Mouse (Mus musculus): ENCODE measurements around the gene Nde1. TPM values are rescaled to one million over a fixed set of nuclear protein-coding genes. Genes with fewer than 3 reads are reported as not detected.
A peak's percentile ranks its signal among the peaks of the same experiment; 100 is the strongest.

The Nde1 gene
- polyA plus RNA-seq (2016; fragmentation: Nextera tagmentation; extraction: Ambion mirVana), result 137 and 142 TPM in 2 replicates

DNA sequence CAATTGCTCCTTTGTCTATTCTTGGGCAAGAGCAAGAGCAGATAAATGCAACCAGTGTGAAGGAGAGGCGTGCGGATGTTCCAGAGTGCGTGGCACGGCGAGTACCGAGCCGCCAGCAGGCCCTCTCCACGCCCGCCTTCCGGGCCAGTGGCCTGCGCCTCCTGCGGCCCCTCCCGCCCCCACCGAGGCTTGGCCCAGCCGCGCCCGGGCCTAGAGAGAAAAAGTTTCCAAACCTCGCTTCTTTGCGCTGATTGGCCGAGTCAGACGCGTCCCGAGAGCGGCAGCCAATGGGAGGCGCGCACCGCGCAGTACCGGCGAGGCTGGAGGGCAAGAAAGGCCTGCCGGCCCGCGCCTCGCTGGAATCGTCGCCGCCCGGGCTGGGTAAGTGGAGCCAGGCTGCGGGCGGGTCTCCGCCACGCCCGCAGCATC is at the start of gene Nde1, which contains the start of gene Marf1:
Gene Nde1, plus strand, starts transcription at position 288 of the 429 bp plus-strand sequence.
Gene Marf1, minus strand, starts transcription at position 364 of the 429 bp plus-strand sequence.
- Histone ChIP-seq H3K4me1 (peaks cover 26% of the 10 kb centered on the region), H3K9me3 (no peaks in the 10 kb centered on the region), H3K36me3 (no peaks in the 10 kb centered on the region), H3K27ac (replicated peaks) (peak within 1 kb of the TSS; percentile 78), H3K27me3 (no peaks in the 10 kb centered on the region), H3K4me2 (replicated peaks) (peak within 1 kb of the TSS; percentile 77), H3K9ac (replicated peaks) (peak within 1 kb of the TSS; percentile 84), H3K4me3 (peak within 1 kb of the TSS; percentile 77)
- under 1% methylated on average over 43 of the region's 43 CpGs for WGBS
- peak; percentile 90 for ATAC-seq (ENCODE audit: low FRiP score, low read depth)

DNA sequence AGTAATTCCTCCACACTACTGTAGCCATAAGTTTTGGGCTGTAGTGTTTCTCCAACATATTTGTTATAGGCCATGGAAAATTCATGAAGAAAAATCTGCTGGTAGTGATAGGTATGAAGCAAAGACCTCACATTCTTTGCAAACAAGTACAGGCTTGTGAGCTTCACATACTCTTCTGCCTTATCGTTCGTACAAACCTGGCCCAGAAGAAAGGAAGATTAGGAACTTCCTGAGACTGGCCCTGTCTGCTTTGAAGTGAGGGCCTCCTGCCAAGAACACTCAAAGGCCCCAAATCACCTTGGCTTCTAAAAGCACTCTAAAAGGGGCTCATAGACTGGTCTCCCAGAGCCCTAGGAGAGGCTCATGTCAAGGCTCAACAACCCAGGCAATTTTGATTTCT is 45.8 kb upstream of the Nde1 start:
- no peak overlapping the region for H3K27ac ChIP-seq (replicated peaks)
- H3K36me3 ChIP-seq, result peaks cover 74% of the 10 kb centered on the region
- 94% methylated on average over 2 of the region's 2 CpGs for WGBS
- no peaks in the 10 kb centered on the region for H3K4me1 ChIP-seq
- H3K27me3 ChIP-seq, result no peaks in the 10 kb centered on the region
- H3K4me2 ChIP-seq (replicated peaks), result no peak overlapping the region
- no peak for ATAC-seq (ENCODE audit: low FRiP score, low read depth)
- no peaks in the 10 kb centered on the region for H3K9me3 ChIP-seq
- no peak overlapping the region for H3K9ac ChIP-seq (replicated peaks)
- H3K4me3 ChIP-seq, result no peak overlapping the region

DNA sequence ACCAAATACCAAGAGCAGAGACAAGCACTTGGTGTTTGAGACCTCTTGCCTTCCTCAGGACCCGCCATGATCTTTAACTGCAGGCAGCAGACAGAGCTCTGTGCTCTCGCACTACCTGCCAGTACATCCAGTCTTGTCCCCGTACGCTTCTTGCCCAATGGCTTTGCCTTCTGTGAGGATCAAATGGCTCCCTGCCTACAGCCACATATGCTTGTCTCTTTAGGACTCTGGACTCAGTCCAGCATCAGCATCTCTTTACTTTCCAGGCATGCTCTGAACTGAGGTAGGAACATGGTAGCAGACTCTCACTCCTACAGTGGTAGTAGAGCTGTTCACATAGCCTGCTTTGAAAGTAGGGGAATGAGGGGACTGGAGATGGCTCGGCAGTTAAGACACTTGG is 42.1 kb upstream of the Nde1 start:
- Histone ChIP-seq H3K4me2 (replicated peaks) (no peak overlapping the region), H3K27me3 (no peaks in the 10 kb centered on the region), H3K9ac (replicated peaks) (no peak overlapping the region), H3K36me3 (peaks cover 82% of the 10 kb centered on the region), H3K9me3 (no peaks in the 10 kb centered on the region), H3K4me3 (no peak overlapping the region), H3K27ac (replicated peaks) (no peak overlapping the region), H3K4me1 (no peaks in the 10 kb centered on the region)
- 96% methylated on average over 5 of the region's 5 CpGs for WGBS
- no peak for ATAC-seq (ENCODE audit: low FRiP score, low read depth)

DNA sequence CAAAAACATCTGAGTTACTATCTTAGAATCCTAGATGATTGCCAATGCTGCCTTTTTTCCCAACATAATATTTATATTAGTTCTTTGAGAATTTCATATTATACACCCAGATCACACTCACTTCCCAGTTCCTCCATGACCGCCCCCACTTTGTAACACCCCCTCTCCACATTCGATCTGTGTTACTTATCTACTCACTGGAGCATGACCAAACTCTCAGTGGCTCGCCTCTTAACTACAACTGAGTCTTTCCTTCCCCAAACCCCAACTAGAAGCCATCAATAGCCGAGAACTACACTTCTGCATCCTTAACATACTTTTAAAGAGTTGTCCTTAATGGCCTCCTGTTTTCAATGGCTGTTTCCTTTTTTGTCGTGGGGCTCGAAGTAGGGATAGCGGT is 41.5 kb upstream of the Nde1 start:
- no peak for ATAC-seq (ENCODE audit: low FRiP score, low read depth)
- Histone ChIP-seq H3K36me3 (peaks cover 77% of the 10 kb centered on the region), H3K9ac (replicated peaks) (no peak overlapping the region), H3K27me3 (no peaks in the 10 kb centered on the region), H3K4me2 (replicated peaks) (no peak overlapping the region), H3K4me3 (no peak overlapping the region), H3K4me1 (no peaks in the 10 kb centered on the region), H3K9me3 (no peaks in the 10 kb centered on the region), H3K27ac (replicated peaks) (no peak overlapping the region)
- 96% methylated on average over 7 of the region's 7 CpGs for WGBS

DNA sequence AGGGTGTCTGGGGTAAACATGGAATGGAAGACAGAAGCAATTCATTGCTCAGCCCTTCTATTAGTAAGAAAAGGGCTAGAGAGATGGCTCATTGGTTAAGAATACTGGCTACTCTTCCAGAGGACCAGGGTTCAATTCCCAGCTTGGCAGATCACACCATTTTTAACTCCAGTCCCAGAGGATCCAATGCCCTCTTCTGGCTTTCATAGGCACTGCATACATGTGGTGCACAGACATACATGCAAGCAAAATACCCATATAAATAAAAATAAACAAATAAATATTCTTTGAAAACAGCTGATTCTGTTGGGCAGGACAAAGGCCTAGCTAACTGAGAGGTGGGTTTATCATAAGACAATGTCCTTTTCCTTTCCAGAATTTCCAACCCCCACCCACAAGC is 40.5 kb upstream of the Nde1 start:
- ATAC-seq (ENCODE audit: low FRiP score, low read depth), result no peak
- Histone ChIP-seq H3K4me2 (replicated peaks) (no peak overlapping the region), H3K4me1 (no peaks in the 10 kb centered on the region), H3K27ac (replicated peaks) (no peak overlapping the region), H3K36me3 (peaks cover 67% of the 10 kb centered on the region), H3K4me3 (no peak overlapping the region), H3K27me3 (no peaks in the 10 kb centered on the region), H3K9ac (replicated peaks) (no peak overlapping the region), H3K9me3 (no peaks in the 10 kb centered on the region)

DNA sequence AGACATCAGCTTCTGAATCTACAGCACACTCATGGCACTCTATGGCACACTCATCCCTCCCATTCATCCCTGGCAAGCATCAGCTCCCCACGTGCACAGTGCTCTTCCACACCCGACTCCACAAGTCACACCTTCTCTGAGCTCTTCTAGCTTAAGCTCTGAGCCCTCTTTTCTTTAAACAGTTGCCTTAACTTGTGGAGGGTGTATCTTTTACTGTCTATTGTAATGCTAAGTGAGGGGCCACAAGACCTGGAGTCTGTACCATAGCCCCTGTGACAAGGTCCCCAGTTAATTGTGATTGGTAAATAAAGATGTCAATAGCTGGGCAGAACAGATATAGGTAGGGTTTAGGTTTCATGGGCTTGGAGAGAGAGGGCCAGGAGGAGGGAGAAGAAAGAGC is 39.2 kb upstream of the Nde1 start:
- Histone ChIP-seq H3K4me3 (no peak overlapping the region), H3K9ac (replicated peaks) (no peak overlapping the region), H3K36me3 (peaks cover 79% of the 10 kb centered on the region), H3K27me3 (no peaks in the 10 kb centered on the region), H3K27ac (replicated peaks) (no peak overlapping the region), H3K9me3 (no peaks in the 10 kb centered on the region), H3K4me1 (no peaks in the 10 kb centered on the region), H3K4me2 (replicated peaks) (no peak overlapping the region)
- 79% methylated on average over 2 of the region's 2 CpGs for WGBS
- no peak for ATAC-seq (ENCODE audit: low FRiP score, low read depth)

DNA sequence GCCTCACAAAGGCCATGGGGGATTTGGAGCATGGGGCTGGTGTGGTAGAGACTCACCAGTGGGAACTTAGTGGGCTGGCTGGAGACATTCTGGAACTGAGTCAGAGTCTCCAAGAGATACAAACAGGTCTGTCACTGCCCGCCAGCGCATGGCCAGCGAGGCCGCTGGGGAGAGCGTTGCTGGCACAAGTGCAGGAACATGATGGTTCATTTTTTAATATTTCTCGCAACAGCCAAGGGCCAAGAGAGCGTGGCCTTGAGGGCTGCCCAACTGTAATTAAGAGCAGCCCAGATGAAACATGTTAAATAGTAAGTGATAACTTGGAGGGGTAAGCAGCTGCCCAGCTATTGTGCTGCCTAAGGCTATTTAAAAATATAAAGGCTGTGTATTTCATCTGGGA is 38.4 kb upstream of the Nde1 start:
- Histone ChIP-seq H3K4me1 (no peaks in the 10 kb centered on the region), H3K4me2 (replicated peaks) (no peak overlapping the region), H3K36me3 (peaks cover 84% of the 10 kb centered on the region), H3K4me3 (no peak overlapping the region), H3K27ac (replicated peaks) (no peak overlapping the region), H3K27me3 (no peaks in the 10 kb centered on the region), H3K9me3 (no peaks in the 10 kb centered on the region), H3K9ac (replicated peaks) (no peak overlapping the region)
- 97% methylated on average over 7 of the region's 7 CpGs for WGBS
- no peak for ATAC-seq (ENCODE audit: low FRiP score, low read depth)

DNA sequence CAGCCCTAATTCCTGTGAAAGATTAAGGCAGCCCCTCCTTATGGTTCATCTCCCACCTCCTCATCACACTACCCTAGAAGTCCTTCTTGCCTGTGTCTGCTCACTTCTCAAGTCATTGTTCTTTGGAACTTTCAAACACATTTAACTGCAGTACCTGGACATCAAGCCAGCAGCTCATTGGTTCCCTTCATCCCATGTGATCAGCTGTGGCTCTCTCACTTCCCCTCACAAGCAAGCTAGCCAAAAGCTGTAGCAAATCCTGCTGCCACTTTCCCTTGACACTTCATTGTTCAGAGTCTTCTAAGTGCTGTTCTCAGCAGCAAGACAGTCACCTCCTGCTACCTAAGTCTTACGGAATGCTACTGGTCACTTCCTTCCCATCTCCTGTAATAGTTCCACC is 37.8 kb upstream of the Nde1 start:
- no peaks in the 10 kb centered on the region for H3K27me3 ChIP-seq
- peaks cover 85% of the 10 kb centered on the region for H3K36me3 ChIP-seq
- H3K9ac ChIP-seq (replicated peaks), result no peak overlapping the region
- H3K4me2 ChIP-seq (replicated peaks), result no peak overlapping the region
- H3K9me3 ChIP-seq, result no peaks in the 10 kb centered on the region
- WGBS, result 100% methylated on average over 1 of the region's 1 CpGs
- H3K4me1 ChIP-seq, result no peaks in the 10 kb centered on the region
- ATAC-seq (ENCODE audit: low FRiP score, low read depth), result no peak
- no peak overlapping the region for H3K4me3 ChIP-seq
- H3K27ac ChIP-seq (replicated peaks), result no peak overlapping the region

DNA sequence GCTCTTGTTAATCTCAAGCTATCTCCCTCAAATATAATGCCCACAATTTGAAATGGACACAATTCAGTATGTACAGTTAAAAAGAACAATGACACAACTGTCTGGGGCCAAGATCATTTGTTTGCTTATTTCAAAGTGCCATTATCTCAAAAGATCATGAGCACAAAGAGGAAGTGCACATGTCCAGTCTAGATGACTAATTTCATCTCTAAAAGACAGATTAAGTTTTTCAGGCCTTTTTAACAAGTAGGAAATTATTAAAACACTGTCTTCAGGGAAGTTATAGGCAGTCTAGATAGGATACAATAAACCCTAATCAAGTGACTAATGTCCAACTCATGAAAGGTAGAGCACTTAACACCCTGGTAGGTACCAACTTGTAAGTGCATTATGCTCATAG is 34.1 kb upstream of the Nde1 start:
- no peak for ATAC-seq (ENCODE audit: low FRiP score, low read depth)

DNA sequence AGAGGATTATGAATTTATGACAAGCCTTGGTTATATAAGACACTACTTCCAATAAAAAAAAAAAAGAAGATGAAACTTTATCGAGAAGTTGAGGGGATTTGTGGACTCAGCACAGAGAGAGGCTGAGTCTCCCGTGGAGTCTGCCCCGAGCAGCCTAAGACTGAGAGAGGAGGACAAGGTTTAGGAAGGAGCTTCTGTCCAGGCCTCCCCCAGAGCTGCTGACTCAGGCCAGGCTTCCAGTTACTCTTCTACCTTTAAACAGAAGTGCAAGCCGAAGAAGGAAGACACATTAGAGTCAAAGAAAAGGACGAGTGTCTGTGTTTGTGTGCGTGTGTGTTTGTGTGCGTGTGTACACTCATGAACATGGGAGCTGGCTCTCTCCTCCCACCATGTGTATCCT is 32.3 kb upstream of the Nde1 start:
- H3K4me2 ChIP-seq (replicated peaks), result no peak overlapping the region
- H3K36me3 ChIP-seq, result peaks cover 85% of the 10 kb centered on the region
- no peaks in the 10 kb centered on the region for H3K9me3 ChIP-seq
- H3K27me3 ChIP-seq, result no peaks in the 10 kb centered on the region
- no peak for ATAC-seq (ENCODE audit: low FRiP score, low read depth)
- H3K4me3 ChIP-seq, result no peak overlapping the region
- H3K4me1 ChIP-seq, result no peaks in the 10 kb centered on the region
- no peak overlapping the region for H3K9ac ChIP-seq (replicated peaks)
- H3K27ac ChIP-seq (replicated peaks), result no peak overlapping the region
- 90% methylated on average over 7 of the region's 7 CpGs for WGBS

More for the DNA sequence above, 34.1 kb upstream of the Nde1 start:
- Histone ChIP-seq H3K4me3 (no peak overlapping the region), H3K27me3 (no peaks in the 10 kb centered on the region), H3K4me1 (no peaks in the 10 kb centered on the region), H3K9ac (replicated peaks) (no peak overlapping the region), H3K4me2 (replicated peaks) (no peak overlapping the region), H3K27ac (replicated peaks) (no peak overlapping the region), H3K36me3 (peaks cover 85% of the 10 kb centered on the region), H3K9me3 (no peaks in the 10 kb centered on the region)

DNA sequence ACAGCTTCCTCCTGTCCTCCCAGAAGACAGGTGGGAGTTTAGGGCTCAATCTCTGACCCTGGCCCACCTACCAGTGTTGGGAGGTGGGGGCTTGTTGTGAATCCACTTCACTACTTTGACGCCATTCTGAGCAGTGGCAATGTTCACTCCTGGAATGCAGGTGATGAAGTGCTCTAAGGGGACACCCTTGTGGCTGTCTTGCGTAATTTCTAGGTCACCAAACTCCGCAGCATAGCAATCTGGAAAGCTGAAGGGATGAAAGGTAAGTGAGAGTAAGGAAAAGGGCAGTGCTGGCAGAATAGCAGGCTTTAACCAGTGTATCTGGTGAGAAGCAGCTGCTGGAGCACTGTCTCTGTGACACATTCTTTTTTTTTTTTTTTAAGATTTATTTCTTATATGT is 31.7 kb upstream of the Nde1 start:
- Histone ChIP-seq H3K36me3 (peaks cover 88% of the 10 kb centered on the region), H3K4me2 (replicated peaks) (no peak overlapping the region), H3K27me3 (no peaks in the 10 kb centered on the region), H3K27ac (replicated peaks) (no peak overlapping the region), H3K4me1 (no peaks in the 10 kb centered on the region), H3K9ac (replicated peaks) (no peak overlapping the region), H3K4me3 (no peak overlapping the region), H3K9me3 (no peaks in the 10 kb centered on the region)
- WGBS, result 89% methylated on average over 3 of the region's 3 CpGs
- ATAC-seq (ENCODE audit: low FRiP score, low read depth), result no peak

DNA sequence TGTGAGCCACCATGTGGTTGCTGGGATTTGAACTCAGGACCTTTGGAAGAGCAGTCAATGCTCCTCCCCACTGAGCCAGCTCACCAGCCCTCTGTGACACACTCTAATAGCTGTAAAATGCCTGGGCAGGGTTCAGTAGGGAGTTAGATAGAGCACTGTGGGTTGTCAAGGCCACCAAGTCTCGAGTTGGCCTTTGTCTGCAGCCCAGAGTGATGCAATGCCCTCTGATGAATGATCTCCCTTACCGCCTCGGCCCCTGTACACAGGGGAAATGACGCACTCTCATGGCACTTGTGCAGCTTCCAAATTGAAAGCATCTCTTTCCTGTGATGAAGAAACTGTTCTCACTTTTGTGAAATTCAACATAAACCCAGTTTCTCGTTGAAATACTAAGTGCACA is 31.2 kb upstream of the Nde1 start:
- WGBS, result 88% methylated on average over 5 of the region's 5 CpGs
- no peak for ATAC-seq (ENCODE audit: low FRiP score, low read depth)
- H3K9ac ChIP-seq (replicated peaks), result no peak overlapping the region

DNA sequence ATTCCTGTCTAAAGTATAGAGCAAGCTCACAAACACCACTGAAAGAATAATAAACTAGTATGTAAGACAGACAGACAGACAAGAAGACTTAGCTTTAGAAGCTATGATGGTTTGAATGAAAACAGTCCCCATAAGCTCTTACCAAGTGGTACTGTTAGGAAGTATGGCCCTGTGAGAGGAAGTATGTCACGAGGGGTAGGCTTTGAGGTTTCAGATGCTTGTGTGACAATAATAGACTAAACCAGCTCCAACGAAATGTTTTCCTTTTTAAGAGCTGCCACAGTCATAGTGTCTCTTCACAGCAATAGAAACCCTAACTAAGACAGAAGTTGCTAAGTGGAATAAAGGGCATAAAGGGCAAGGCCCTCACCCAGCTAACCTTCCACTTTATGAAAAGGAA is 28.1 kb upstream of the Nde1 start:
- H3K9me3 ChIP-seq, result no peaks in the 10 kb centered on the region
- WGBS, result 87% methylated on average over 2 of the region's 2 CpGs
- no peak for ATAC-seq (ENCODE audit: low FRiP score, low read depth)
- no peak overlapping the region for H3K27ac ChIP-seq (replicated peaks)
- no peaks in the 10 kb centered on the region for H3K27me3 ChIP-seq
- peaks cover 94% of the 10 kb centered on the region for H3K36me3 ChIP-seq
- H3K4me1 ChIP-seq, result no peaks in the 10 kb centered on the region
- no peak overlapping the region for H3K4me3 ChIP-seq
- H3K4me2 ChIP-seq (replicated peaks), result no peak overlapping the region
- no peak overlapping the region for H3K9ac ChIP-seq (replicated peaks)

More for the DNA sequence above, 31.2 kb upstream of the Nde1 start:
- no peak overlapping the region for H3K4me3 ChIP-seq
- H3K4me1 ChIP-seq, result no peaks in the 10 kb centered on the region
- no peak overlapping the region for H3K27ac ChIP-seq (replicated peaks)
- no peak overlapping the region for H3K4me2 ChIP-seq (replicated peaks)
- H3K9me3 ChIP-seq, result no peaks in the 10 kb centered on the region
- peaks cover 93% of the 10 kb centered on the region for H3K36me3 ChIP-seq
- no peaks in the 10 kb centered on the region for H3K27me3 ChIP-seq

Data from midbrain, embryonic 12.5 days (tissue).